Mouse (Mus musculus): ENCODE data around the gene Scpep1.

The Scpep1 gene

DNA sequence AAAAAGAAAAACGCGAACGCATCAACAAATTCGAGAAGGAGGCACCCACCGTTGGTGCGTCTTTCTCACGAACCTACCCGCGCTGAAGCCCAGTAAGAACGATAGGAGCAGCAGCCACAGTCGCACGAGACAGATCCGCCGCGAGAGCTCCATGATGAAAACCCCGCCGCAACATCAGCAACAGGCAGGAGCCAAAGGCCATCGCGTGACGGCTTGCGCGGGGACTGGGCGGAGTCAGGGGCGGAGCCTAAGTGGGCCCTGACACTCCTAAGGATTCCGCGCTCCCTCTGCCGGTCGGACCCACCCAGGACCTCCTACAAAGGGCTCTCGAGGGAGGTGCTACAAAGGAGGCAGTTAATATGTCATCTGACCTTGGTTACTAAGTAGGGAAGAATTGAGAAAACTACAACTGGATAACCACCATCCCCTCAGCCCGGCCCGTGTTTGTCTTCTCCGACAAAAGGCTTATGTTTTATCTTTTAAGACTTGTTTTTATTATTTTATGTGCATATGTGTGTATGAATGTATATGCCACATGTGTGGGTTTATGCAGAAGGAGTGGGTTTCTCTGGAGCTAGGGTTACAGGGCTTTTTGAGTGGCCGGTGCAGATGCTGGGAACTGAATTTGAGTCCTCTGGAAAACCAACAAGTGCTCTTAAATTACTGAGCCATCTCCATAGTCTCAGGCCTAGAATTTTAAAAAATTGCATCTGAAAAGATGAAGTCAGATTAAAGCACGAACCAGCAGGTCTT, at the start of gene Scpep1:
Gene Scpep1 (minus strand): TSS at position 249 of the 753 bp plus-strand sequence.
- peak; percentile 99 to 100 for DNase-seq

DNA sequence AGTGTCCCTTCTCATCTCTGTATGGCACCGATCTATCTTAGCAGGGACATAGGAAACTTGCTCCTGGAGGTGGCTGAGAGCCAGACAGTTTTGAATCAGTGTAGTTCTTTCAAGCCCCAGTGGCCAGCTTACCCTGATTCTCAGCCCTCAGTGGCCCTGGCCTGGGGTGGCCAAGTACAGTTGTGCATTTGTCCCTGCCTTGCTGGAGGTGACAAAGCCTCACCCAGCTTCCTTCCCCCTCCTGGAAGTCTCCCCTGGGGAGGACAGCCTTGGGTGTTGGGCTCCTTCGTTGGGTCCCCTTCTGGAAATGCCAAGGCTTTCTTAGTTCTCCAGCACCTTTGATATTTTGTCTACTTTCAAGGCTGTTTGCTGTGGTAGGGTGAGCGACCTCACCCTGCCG, 48.5 kb upstream of the Scpep1 start:
- peak in 1 of 2 experiments; percentile 57 for DNase-seq

DNA sequence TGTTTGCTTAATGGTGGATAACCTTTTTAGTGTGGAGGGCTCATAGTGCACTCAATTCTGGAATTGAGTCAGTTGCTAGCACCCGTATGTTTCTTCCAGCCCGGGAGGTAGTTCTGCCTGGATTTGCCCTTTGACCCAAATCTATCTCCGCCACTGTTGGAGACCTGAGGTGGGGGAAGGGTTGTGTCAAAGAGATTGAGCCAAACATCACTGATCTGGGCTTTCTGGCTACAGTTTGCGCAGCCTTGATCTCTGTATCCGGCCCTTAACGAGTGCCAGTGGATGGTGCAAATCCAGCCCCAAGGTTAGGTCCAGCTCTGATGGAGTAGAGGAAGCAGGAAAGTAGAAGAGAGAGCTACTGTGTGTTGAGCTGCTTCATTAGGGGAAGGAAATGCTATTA, 47.8 kb upstream of the Scpep1 start:
- peak; percentile 56 to 74 for DNase-seq

DNA sequence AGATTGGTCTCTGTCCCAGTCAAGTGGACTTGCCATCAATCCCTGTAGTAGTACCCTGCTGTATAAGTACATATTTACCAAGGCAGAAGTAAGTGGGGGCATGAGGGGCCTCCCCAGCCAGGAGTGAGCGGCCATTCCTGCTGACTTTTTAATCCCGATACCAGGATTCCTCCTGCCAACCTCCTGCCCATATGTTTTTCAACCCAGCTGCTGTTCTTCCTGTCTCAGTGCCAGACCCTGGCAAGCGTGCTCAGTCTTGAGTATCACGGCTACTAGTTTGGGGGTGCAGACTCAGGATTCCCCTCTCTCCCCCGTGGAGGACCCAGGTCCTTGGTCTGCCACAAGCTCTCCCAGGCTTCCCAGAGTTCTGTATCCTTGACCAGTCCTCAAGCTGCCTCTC, 47.4 kb upstream of the Scpep1 start:
- DNase-seq, result no peak

DNA sequence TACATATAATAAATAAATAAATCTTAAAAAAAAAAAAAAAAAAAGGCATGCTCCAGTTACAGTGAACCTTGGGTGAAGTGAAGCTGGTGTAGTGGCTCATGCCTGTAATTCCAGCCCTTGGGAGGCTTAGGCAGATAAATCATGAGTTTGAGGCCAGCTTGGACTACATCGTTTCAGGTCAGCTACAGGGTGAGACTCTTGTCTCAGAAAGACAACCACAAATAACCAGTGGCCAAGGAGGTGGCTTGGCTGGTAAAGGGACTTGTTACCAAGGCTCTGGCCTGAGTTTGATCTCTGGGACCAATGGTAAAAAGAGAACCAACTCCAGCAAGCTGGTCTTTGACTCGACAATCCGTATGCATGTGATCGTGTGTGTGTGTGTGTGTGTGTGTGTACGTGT, 46.8 kb upstream of the Scpep1 start:
- no peak for DNase-seq

DNA sequence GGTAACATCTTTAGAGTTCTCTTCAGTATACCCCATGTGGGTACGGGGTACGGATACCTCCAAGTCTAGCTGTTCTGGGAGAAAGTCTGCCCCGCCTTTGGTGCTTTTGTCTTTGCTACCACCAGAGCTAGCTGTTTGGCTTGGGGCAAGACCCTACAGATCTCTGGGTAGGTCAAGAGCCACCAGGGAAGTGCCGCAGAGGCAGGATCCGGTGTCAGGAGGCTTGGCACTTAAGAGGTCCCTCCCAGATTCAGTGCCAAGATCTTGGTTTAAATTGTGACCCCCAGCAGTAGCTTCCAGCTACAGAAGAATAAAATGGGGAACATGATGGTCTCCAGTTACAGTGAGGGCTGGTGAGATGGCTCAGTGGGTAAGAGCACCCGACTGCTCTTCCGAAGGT, 46.3 kb upstream of the Scpep1 start:
- DNase-seq, result no peak

DNA sequence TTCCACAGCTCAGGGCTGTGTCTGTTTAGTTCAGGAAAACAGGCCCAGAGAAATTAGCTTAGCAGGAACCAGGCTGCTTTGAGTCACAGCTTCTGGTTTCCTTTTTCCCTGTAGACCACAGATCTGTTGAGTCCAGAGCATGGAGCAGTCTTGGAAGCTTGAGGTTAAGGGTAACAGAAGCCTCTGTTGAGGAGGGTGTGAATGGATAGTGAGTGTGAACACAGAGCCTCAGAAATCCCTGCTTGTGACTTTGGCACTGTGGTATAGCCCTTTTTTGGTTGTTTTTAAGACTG, 45.2 kb upstream of the Scpep1 start:
- DNase-seq, result no peak

DNA sequence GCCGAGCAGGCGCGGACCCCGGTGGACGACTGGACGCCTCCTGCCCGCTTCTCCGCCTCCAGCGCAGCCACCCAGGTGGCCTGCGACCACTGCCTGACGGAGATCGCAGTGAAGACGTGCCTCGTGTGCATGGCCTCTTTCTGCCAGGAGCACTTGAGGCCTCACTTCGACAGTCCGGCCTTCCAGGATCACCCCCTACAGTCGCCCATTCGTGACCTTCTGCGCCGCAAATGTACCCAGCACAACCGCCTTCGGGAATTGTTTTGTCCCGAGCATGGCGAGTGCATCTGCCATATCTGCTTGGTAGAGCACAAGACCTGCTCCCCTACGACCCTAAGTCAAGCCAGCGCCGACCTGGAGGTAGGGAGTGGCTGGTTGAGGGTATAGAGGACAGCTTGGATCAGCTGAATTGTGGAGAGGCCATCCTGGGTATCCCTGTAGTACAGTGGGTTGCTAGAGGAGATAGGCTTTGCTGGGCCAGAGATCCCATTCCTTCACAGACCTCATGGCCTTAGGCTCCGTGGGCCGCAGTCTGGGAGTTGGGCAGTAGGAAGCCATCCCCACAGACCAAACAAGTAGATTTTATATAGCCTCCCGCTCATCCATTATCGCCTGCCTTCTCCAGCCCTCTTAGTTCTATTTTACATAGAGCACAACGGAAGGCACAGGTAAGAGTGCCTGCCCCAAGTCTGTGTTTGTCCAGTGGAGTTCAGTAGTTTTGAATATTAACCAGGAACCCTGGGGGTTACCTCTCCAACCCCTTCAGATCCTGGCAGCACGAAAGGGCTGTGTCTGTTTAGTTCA, 44.7 kb upstream of the Scpep1 start:
- peak; percentile 51 to 52 for DNase-seq

DNA sequence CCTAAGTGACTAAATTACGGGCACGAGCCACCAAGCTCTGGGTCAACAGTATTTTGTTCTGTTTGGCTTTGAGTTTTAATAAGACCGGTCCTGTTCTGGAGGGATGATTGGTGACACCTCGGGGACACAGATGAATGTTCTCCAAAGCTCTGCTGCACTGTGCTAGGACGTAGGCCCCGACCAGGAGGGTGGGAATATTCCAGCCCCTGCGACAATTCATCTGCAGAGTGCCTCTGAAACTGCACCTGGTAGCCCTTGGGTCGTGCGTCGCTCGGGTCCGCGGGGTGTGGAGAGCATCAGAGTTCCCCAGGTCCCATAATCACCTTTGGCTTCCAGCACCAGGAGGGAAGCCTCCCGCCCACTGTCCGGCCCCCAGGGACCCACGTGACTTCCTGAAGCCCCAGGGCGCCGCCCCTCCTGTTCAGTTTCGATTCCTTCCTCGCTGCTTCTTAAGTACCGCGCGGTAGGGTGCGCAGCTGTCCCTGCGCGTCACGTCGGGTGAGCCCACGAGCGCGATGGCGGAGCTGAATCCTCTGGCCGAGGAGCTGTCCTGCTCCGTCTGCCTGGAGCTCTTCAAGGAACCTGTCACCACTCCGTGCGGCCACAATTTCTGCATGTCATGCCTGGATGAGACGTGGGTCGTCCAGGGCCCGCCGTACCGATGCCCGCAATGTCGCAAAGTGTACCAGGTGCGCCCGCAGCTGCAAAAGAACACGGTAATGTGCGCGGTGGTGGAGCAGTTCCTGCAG, 43.9 kb upstream of the Scpep1 start, which contains the start of gene Trim25:
Gene Trim25 (plus strand): TSS at position 403 of the 749 bp plus-strand sequence.
- peak; percentile 98 for DNase-seq

DNA sequence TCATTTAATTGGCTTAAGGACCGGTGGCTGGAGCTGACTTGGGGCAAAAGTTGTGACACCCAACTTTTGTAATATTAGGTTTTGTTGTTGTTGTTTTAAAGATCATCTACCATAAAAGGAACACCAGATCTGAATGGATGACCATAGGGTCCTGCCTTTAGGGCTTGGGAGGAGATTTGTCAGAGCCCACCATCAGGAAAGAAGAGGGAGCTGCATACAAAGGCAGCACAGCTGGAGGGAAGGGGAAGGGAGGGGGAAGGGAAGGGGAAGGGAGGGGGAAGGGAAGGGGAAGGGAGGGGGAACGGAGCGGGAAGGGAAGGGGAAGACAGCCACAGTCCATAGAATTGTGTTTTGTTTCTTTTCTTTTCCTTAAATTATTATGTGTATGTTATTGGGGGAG, 43.1 kb upstream of the Scpep1 start:
- no peak for DNase-seq

DNA sequence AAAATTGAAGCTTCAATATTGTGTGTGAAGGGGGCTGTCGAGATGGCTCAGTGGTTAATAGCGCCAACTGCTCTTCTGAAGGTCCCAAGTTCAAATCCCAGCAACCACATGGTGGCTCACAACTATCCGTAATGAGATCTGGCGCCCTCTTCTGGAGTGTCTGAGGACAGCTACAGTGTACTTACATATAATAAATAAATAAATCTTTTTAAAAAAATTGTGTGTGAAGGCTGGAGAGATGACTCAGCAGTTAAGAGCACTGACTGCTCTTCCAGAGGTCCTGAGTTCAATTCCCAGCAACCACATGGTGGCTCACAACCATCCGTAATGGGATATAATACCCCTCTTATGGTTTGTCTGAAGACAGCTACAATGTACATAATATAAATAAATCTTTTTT, 42.1 kb upstream of the Scpep1 start:
- peak in 1 of 2 experiments; percentile 44 for DNase-seq

DNA sequence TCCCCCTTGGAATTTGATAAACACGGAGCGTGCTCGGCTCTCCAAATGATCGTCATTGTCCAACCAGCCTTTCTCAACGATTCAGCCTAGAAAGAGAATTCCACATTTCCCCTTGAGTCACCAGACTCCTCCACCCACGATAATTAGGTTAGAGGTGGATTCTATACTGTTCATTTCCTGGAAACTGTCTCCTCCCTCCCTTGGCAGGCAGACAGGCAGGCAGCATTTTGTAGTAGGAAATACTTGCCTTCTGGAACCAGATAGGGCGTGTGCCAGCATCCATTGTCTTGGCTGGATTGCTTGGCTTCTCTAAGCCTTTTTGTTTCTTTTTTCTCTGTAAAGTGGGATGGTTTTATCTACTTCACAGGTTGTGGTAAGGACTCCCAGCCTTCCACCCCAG, 41.2 kb upstream of the Scpep1 start:
- DNase-seq, result peak; percentile 53 to 54

DNA sequence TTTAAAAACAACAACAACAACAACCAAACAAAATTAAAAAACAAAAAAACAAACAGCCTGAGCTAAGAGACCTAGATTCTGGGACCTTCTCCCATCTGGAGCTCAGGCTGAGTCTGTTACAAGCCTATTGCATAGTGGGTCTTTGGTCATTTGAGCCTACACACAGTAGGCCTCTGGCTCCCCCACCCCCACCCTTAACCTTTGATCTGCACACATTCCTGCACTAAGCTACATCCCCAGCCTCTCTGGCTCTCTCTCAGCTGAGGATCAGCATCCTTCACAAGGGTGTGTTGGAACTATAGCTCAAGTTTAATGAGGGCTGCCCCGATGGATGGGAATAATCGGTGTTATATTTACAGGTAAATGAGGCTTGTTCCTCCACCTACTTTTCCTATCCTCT, 40.4 kb upstream of the Scpep1 start:
- DNase-seq, result no peak

DNA sequence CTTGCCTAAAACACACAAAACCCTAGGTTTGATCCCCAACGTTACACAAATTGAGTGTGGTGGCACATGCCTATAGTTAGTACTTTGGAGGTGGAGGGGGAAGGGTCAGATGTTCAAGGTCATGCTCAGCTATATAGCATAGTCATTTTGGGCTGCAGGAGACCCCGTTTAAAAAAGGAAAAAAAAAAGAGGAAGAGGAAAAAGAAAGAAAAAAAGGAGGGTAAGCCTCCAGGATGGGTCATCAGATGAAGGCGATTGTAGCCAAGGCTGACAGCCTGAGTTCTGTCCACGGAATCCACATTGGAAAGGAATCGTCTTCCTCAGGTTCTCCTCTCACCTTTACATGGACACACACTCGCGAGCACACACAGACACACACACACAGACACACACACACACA, 39.2 kb upstream of the Scpep1 start:
- DNase-seq, result no peak

DNA sequence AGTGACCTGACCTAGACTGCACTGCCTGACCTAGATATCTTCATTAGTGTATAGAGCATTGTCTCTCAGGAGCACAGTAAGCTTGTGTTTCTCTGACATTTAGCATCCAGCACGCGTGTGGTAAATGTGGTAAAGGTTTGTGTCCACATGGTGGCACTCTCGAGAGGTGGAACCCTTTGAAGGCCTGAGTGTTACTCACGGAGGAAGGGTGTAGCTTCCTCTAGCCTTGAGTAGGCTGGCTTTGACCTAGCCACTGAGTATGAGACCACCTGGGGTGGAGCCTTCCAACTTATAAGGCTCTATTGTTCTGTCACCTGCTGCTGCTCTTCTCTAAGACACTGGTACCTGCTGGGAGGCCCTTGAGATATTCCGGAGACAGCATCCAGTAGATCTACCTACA, 38.4 kb upstream of the Scpep1 start:
- DNase-seq, result peak; percentile 83 to 84

DNA sequence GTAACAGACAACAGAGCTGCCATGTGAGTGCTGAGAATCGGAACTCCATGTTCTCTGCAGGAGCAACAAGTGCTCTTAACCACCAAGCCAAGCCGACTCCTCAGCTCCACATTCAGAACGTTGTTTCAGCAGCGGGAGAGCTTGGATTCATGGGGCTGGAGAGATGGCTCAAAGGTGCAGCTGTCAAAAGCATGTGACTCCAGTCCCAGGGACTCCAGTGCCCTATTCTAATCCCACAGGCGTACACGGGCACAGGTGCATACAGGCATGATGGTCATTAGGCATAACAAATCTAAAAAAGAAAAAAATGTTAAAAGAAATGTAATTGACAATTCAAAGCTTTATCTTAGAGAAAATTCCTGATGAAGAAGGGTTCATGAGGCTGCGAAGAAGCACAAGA, 37.9 kb upstream of the Scpep1 start:
- no peak for DNase-seq

DNA sequence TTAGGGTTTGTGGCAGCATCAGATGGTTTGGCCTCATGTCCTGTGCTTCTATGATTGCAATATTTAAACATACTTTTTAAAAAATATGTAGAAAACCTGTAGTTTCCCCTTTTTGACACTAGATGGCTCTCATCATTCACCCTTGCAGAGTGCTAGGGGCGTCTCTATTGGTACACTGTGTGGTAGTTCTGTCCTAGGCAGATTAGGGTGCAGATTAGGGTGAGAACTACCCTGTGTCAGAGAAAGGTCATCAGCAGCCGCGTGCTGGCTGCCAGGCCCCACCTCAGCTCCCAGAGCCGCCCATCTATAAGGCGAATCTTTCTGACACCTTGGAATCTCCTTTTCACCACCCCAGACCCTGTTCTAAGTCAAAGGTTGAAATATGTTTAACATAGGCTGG, 34.3 kb upstream of the Scpep1 start:
- DNase-seq, result peak in 1 of 2 experiments; percentile 21

DNA sequence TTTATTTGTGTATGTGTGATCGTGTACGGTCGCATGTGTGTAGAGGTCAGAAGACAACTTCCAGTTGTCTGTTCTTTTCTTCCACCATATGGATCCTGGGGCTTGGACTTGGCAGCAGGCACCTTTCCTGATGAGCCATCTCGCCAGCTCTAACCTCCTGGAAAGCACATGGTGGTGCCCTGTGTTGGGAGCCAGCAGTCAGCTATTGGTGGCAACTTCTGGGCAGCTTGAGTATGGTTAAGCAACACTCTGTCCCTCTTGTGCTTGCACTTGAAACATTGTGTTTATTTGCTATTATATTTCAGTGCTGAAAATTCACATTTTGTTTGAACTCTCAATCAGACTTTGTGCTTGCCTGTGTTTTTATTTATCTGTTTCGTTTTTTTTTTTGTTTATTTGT, 33.7 kb upstream of the Scpep1 start:
- no peak for DNase-seq

DNA sequence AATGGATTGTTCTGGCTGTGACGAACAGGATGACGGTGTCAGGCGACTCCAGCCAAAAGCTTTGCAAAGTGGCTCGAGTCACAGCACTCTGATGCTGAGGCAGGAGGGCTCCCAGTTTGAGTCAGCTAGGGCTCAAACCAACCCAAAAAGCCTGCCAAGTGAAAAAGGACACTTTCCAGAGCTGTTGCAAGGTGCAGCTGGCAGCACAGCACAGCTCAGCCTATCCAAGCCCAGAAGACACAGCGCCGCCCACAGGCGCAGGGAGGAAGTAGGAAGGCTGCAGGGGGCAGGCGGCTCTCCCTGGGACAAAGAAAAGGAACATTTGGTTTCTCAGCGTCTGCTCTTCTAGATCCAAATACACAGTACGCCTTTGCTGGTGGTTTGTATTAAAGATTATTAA, 31.4 kb upstream of the Scpep1 start:
- no peak for DNase-seq

DNA sequence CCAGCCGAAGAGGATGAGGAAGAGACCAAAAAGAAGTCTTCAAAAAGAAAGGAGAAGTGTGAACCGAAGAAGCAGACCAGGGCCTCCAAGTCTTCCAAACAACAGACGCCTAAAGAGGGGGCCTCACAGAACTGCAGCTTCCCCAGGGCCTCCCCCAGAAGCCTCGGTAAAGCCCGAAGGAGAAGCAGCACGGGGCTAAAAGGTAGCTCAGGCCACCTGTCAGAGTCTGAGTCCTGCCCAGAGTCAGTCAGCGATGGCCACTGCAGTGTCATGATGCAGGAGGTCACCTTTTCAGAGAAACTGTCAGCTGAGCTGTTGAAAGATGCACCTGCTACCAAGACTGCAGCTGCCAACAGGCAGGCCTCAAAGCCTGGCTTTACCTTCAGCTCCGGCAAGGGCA, 26.1 kb upstream of the Scpep1 start:
- no peak for DNase-seq

DNA sequence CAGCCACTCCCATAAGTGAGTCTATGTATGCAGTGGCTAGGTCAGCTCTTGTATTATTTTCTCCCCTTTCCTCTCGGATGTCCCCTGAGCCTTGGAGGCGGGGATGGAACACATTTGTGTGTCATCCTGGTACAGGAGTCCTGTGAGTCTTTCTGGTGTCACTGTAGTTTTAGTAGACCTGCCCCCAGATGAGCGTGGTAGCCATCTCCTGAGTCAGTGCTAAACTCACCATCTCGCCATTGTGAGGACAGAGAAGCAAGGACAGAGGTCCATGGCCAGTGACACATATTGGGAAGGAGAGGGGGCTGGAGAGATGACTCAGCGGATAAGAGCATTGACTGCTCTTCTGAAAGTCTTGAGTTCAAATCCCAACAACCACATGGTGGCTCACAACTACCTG, 21.9 kb upstream of the Scpep1 start:
- DNase-seq, result no peak

DNA sequence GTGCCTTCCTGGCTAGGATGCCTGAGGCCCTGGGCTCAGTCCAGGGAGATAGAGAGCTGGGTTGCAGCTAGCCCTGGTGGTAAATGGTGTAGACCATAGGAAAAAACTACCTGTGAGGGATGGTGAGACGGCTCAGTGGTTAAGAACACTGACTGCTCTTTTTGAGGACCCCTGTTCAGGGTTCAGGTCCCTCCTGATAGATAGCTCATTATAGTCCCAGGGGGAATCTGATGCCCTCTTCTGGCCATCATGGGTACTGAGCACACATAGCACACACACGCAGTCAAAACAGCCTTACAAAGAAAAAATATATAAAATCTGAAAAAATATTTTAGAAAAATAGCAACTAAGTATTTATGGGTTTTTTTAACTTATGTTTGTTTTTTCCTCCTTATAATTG, 21.1 kb upstream of the Scpep1 start:
- DNase-seq, result peak in 1 of 2 experiments; percentile 56

Data from kidney, postnatal 36 days (tissue).